Mouse (Mus musculus) midbrain, embryonic 10.5 days (tissue): ENCODE results near the gene Ccdc85c. TPM values are rescaled to one million over a fixed set of nuclear protein-coding genes. Genes with fewer than 3 reads are reported as not detected.

Experiments used
- DNase-seq: peaks from one replicate; pipeline ENCODE4 v3.0.0-alpha.2; 2017; ENCODE audit warnings: low spot score
- H3K27ac ChIP-seq: fragments of 300-500 bp; sonication (generic); replicated peaks from 2 replicates; pipeline ENCODE4 v1.5.1; 2016; ENCODE audit warnings: mild to moderate bottlenecking
- H3K27me3 ChIP-seq: fragments of 300-500 bp; sonication (generic); 2 replicates; pipeline ENCODE4 v1.6.1; 2016; ENCODE audit warnings: low read depth, mild to moderate bottlenecking; ENCODE audit not compliant: poor library complexity, severe bottlenecking
- H3K36me3 ChIP-seq: fragments of 300-500 bp; sonication (generic); 2 replicates; pipeline ENCODE4 v1.6.1; 2016; ENCODE audit warnings: mild to moderate bottlenecking, moderate library complexity
- H3K4me1 ChIP-seq: fragments of 300-500 bp; sonication (generic); 2 replicates; pipeline ENCODE4 v1.6.1; 2016
- H3K4me3 ChIP-seq: fragments of 300-500 bp; sonication (generic); 2 replicates; pipeline ENCODE4 v1.5.1; 2016; ENCODE audit warnings: mild to moderate bottlenecking, moderate library complexity
- H3K9me3 ChIP-seq: fragments of 300-500 bp; sonication (generic); replicated peaks from 2 replicates; pipeline ENCODE4 v1.6.1; 2016; ENCODE audit warnings: mild to moderate bottlenecking
- WGBS: fragments of 180-500 bp; shearing (Covaris S2); methylation state at CpG from one replicate; pipeline ENCODE4 v1.1.7; 2016; 5-methylcytosine and 5-hydroxymethylcytosine counted together
- polyA plus RNA-seq: library from polyadenylated mRNA; unstranded; fragments of >200 nt; fragmentation: Nextera tagmentation; extraction: Ambion mirVana; gene quantifications from 2 replicates; pipeline ENCODE4 v1.2.1, GENCODE M21; 2016

Ccdc85c gene
- polyA plus RNA-seq, 1 experiment from 2014 or later, result 12.1 TPM

DNA sequence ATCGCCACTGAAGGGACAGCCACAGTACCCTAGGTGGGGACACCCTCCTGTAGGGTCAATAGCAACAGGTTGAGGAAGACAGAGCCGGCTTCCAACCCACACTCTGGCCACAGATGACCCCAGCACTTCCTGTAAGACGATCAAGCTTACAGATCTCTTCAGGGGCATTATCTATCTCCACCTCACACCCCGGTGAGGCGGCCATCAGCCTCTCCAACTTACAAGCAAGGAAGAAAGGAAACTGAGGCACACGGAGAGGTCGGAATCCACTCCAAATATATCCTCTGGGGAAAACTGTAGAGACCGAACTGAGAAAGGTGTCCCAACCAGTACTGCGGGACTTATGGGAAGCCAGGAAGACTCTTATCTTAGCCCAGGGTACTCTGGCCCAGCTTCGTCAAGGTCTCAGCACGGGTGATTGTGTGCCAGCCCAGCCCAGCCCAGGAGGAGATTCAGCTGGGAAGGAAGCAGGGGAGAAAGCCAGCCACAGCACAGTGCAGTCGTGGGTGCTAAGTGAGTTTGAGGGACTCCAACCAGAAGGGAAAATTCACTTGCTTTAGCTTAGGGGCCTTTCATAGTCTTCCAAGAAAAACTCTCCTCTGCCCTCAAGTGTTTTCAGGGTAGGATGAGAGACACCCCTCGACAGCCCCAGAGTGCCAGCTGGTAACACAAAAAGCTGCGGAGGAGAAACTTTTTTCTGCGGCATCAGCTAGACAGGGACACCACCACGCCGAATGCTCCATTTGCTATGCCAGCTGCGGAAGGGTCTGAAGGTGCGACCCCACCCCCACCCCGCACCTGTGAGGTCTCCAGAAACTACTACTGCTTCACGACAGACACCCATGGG lies 1.5 kb downstream of the Ccdc85c start:
- peaks cover 28% of the 10 kb centered on the region for H3K36me3 ChIP-seq
- peak overlapping the region; percentile 82 for H3K4me3 ChIP-seq
- peaks cover 93% of the 10 kb centered on the region for H3K4me1 ChIP-seq
- WGBS, result 5% methylated on average over 21 of the region's 21 CpGs
- H3K9me3 ChIP-seq, result no peaks in the 10 kb centered on the region
- peaks cover 9% of the 10 kb centered on the region; the same call in 1 of the 2 replicates for H3K27me3 ChIP-seq
- H3K27ac ChIP-seq, result peak overlapping the region; percentile 96
- no peak for DNase-seq

- Histone ChIP-seq H3K4me3 (peak overlapping the region; percentile 82), H3K4me1 (peaks cover 89% of the 10 kb centered on the region), H3K36me3 (peaks cover 38% of the 10 kb centered on the region), H3K27me3 (no peaks in the 10 kb centered on the region), H3K27ac (peak overlapping the region; percentile 46; the same call in 1 of the 2 replicates), H3K9me3 (no peaks in the 10 kb centered on the region)
- DNase-seq, result no peak
- WGBS, result 65% methylated on average over 7 of the region's 7 CpGs
Observed at GRCm38 (mm10) chr12:108272143-108272635, 3.0 kb downstream of the Ccdc85c start.

DNA sequence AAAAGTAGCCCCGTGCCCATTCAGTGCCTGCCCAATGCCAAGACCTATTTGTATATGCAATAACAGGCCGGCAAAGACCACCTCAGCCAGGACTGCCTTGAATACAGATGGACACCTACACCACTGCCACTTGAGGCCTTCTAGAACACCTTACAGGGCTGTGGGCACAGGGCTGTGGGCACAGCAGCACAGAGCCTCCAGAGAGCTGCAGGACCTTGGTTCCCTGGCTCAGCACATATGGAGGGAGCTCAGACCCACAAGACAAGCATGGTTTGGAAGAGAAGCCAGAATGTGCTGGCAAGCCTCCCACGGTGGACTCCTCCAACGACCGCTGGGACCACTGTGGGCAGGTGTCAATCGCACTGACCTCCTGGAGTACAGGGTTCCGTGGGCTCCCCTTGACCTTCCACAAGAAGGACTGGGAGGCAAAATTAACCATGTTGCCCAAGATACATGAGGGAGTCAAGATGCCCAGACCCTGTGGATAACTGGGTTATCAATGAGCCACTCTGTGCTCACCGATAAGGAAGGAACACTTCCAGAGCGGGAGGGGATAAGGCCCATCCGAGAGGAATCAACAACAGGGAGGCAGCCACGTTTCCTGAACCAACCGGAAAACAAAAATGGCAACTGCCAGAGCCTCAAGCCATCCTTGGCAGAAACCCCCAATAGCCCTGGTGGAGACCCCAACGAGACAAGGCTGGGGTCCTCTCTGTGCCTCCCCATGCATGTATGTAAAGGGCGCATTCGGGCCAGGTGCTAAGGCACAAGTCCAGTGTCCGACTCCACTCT lies 3.7 kb downstream of the Ccdc85c start:
- Histone ChIP-seq H3K27me3 (no peaks in the 10 kb centered on the region), H3K4me1 (peaks cover 89% of the 10 kb centered on the region), H3K4me3 (peak overlapping the region; percentile 82), H3K27ac (peak overlapping the region; percentile 46; the same call in 1 of the 2 replicates), H3K36me3 (peaks cover 38% of the 10 kb centered on the region), H3K9me3 (no peaks in the 10 kb centered on the region)
- WGBS, result 83% methylated on average over 16 of the region's 16 CpGs
- no peak for DNase-seq

DNA sequence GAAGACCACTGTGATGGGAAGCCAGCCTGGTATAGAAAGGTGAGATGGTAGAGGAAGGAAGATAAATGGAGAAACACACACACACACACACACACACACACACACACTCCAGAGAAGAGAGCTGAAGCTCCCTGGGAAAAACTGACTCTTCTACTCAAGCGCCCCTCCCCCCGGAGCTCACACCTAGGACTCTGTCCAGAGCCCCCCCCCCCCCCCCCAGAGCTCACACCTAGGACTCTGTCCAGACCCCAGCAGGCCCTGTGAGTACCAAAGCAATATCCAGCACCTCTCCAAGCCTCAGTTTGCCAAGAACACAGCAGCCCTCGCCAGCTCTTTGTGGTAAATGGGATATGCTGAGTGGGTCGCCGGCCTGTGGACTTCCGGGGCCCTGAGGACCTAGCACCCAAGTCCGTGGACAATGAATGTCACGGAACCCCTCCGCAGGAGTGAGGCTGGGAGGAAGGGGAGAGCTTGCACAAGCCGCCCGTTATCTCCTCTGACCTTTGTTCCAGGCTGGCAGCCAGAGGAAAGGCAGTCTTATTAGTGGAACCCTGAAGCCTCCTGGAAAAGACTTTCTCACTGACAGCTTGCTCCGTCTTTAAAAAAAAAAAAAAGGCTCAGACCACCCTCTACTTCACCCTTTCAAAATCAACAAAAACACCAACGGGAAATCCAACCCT lies 4.8 kb downstream of the Ccdc85c start:
- Histone ChIP-seq H3K4me1 (peaks cover 96% of the 10 kb centered on the region), H3K27me3 (no peaks in the 10 kb centered on the region), H3K4me3 (peak overlapping the region; percentile 82; the same call in 1 of the 2 replicates), H3K9me3 (no peaks in the 10 kb centered on the region), H3K36me3 (peaks cover 38% of the 10 kb centered on the region), H3K27ac (peak overlapping the region; percentile 69; the same call in 1 of the 2 replicates)
- 73% methylated on average over 13 of the region's 13 CpGs for WGBS
- DNase-seq, result no peak

DNA sequence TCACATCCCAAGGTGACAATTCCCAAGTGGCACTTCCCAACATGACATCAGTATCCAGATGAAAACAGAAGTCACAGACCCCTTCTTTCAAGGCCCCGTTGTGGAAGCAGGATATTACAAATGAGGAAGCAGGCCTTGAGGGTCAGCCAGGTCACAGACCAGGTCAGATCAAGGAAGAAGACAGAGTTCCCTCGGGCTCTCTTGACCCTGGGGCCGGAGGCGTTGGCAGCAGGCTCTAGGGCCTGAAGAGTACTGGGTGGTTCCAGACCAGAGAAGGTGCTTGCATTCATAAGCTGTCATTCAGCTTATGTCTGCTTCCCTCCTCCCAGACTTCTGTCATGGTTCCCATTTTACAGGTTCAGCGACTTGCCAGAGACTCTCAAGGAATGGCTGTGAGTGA lies 5.5 kb downstream of the Ccdc85c start:
- no peak for DNase-seq
- H3K36me3 ChIP-seq, result peaks cover 38% of the 10 kb centered on the region
- 75% methylated on average over 5 of the region's 5 CpGs for WGBS
- no peaks in the 10 kb centered on the region for H3K27me3 ChIP-seq
- H3K27ac ChIP-seq, result no peak overlapping the region
- H3K4me1 ChIP-seq, result peaks cover 96% of the 10 kb centered on the region
- no peaks in the 10 kb centered on the region for H3K9me3 ChIP-seq
- no peak overlapping the region for H3K4me3 ChIP-seq

DNA sequence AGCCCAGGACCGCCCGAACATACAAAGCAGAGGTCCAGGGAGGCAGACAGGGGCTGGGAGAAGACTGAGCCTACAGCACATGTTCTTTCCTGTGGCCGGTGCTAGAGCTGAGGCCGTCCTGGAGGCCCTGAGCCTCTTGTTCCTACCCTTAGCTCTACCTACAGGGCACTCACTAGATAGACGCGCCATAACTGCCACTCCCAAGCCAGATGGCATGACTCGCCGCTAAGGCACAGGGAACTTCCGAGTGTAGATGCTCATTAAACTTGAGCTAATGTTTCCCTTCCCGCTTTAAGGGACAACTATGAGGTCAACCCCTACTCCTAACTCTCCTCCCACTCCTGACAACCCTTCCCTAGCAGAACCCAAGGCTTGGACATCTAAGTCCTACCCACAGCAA lies 6.3 kb downstream of the Ccdc85c start:
- Histone ChIP-seq H3K27me3 (no peaks in the 10 kb centered on the region), H3K36me3 (peaks cover 38% of the 10 kb centered on the region), H3K9me3 (no peaks in the 10 kb centered on the region), H3K4me3 (no peak overlapping the region), H3K4me1 (peaks cover 96% of the 10 kb centered on the region), H3K27ac (no peak overlapping the region)
- DNase-seq, result no peak
- WGBS, result 95% methylated on average over 10 of the region's 10 CpGs

DNA sequence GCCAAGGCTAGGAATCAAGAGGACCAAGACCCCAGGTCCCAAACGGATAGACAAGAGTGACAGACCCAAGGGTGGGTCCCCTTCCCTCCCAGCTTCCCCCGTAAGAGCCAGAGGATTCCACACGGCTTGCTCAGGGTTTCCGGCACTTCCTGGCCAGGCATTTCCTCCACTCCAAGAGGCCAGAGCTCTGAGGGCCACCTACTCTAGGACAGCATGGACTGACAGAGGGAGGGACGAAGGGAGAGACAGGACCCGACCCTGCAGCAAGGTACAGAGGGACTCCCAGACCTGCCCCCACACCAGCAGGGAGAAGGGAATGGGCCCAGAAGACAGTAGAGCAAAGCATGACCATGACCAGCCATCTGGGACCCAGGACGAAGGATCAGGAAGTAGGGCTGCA lies 7.6 kb downstream of the Ccdc85c start:
- Histone ChIP-seq H3K4me3 (peak overlapping the region; percentile 16; the same call in 1 of the 2 replicates), H3K27ac (peak overlapping the region; percentile 92)
- 79% methylated on average over 7 of the region's 7 CpGs for WGBS

GRCm38 (mm10) chr12:108265831-108266619 lies 9.2 kb downstream of the Ccdc85c start:
- peaks cover 29% of the 10 kb centered on the region for H3K36me3 ChIP-seq
- peak overlapping the region; percentile 42 for H3K4me3 ChIP-seq
- WGBS, result 17% methylated on average over 27 of the region's 27 CpGs
- peak overlapping the region; percentile 92 for H3K27ac ChIP-seq
- DNase-seq, result peak; percentile 67
- no peaks in the 10 kb centered on the region for H3K27me3 ChIP-seq
- no peaks in the 10 kb centered on the region for H3K9me3 ChIP-seq
- peaks cover 94% of the 10 kb centered on the region for H3K4me1 ChIP-seq

More for the DNA sequence above, 7.6 kb downstream of the Ccdc85c start:
- Histone ChIP-seq H3K4me1 (peaks cover 95% of the 10 kb centered on the region), H3K9me3 (no peaks in the 10 kb centered on the region), H3K27me3 (no peaks in the 10 kb centered on the region), H3K36me3 (peaks cover 38% of the 10 kb centered on the region)
- no peak for DNase-seq

GRCm38 (mm10) chr12:108264918-108265317 lies 10.3 kb downstream of the Ccdc85c start:
- H3K4me3 ChIP-seq, result 0 out of 2 replicates have a peak overlapping the region, but pooled peaks have one; percentile 42
- H3K36me3 ChIP-seq, result peaks cover 23% of the 10 kb centered on the region
- no peaks in the 10 kb centered on the region for H3K27me3 ChIP-seq
- H3K27ac ChIP-seq, result peak overlapping the region; percentile 92
- peaks cover 92% of the 10 kb centered on the region for H3K4me1 ChIP-seq
- 76% methylated on average over 7 of the region's 7 CpGs for WGBS
- DNase-seq, result no peak
- H3K9me3 ChIP-seq, result no peaks in the 10 kb centered on the region

- Histone ChIP-seq H3K27me3 (no peaks in the 10 kb centered on the region), H3K9me3 (no peaks in the 10 kb centered on the region), H3K27ac (peak overlapping the region; percentile 60), H3K4me3 (no peak overlapping the region), H3K36me3 (no peaks in the 10 kb centered on the region; the same call in 1 of the 2 replicates), H3K4me1 (peaks cover 93% of the 10 kb centered on the region)
- no peak for DNase-seq
- 91% methylated on average over 12 of the region's 12 CpGs for WGBS
Observed at GRCm38 (mm10) chr12:108260950-108261349, 14.3 kb downstream of the Ccdc85c start.

DNA sequence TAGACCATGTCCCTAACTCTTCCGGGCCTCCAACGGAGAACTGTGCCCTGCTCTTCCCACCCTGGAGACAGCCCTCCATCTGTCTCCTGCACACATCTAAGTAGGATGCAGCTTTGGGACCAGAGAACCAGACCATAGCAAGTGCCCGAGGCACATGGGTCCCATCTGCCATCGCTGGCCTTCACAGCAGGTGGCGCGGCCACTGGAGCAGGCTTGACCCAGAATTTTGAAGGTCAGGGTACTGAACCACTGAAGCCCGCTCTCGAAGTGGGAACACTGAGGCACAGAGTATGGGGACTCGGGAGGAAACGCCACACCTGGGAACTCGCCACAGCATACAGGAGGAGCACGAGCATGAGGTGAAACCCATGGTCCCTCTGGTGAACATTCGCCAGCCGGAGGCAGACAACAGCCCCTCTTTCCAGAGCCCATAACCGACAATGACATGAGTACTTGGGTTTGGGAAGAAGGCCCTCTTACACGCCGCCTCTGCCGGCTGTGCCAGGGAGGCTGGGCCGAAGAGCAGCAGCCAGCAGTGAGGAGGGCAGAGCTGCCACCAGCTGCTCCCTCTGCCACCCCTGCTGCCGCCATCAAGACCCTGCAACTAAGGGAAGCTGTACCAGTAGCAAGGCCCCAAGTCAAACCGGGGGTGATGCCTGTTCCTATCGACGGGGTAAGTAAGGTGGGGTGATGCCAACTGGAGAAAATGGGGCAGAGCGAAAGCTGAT lies 15.7 kb downstream of the Ccdc85c start:
- Histone ChIP-seq H3K27me3 (no peaks in the 10 kb centered on the region), H3K4me1 (peaks cover 93% of the 10 kb centered on the region), H3K9me3 (no peaks in the 10 kb centered on the region), H3K36me3 (no peaks in the 10 kb centered on the region; the same call in 1 of the 2 replicates), H3K27ac (peak overlapping the region; percentile 67), H3K4me3 (no peak overlapping the region)
- 88% methylated on average over 24 of the region's 24 CpGs for WGBS
- DNase-seq, result no peak
